Mouse (Mus musculus) hindbrain, embryonic 13.5 days (tissue): ENCODE measurements around the gene Pdzd2. TPM values are rescaled to one million over a fixed set of nuclear protein-coding genes. Genes with fewer than 3 reads are reported as not detected.

Experiments used
- ATAC-seq: fragments of 200-750 bp; cut with Nextera tagmentation; 2 replicates; pipeline ENCODE4 v1.8.0; 2017; ENCODE audit warnings: moderate TSS enrichment; ENCODE audit not compliant: low FRiP score
- H3K27ac ChIP-seq: fragments of 300-500 bp; sonication (generic); 2 replicates; pipeline ENCODE4 v1.5.1; 2015; ENCODE audit warnings: inconsistent platforms, mild to moderate bottlenecking, moderate library complexity
- H3K27me3 ChIP-seq: fragments of 300-500 bp; sonication (generic); 2 replicates; pipeline ENCODE4 v1.6.1; 2015; ENCODE audit warnings: mild to moderate bottlenecking, inconsistent platforms
- H3K36me3 ChIP-seq: fragments of 300-500 bp; sonication (generic); 2 replicates; pipeline ENCODE4 v1.6.1; 2015; ENCODE audit warnings: mild to moderate bottlenecking, inconsistent platforms
- H3K4me1 ChIP-seq: fragments of 300-500 bp; sonication (generic); replicated peaks from 2 replicates; pipeline ENCODE4 v1.6.1; 2015; ENCODE audit warnings: inconsistent platforms
- H3K4me2 ChIP-seq: fragments of 300-500 bp; sonication (generic); 2 replicates; pipeline ENCODE4 v1.6.1; 2015; ENCODE audit warnings: inconsistent platforms, mild to moderate bottlenecking, moderate library complexity
- H3K4me3 ChIP-seq: fragments of 300-500 bp; sonication (generic); 2 replicates; pipeline ENCODE4 v1.5.1; 2015; ENCODE audit warnings: mild to moderate bottlenecking, inconsistent platforms
- H3K9ac ChIP-seq: fragments of 300-500 bp; sonication (generic); 2 replicates; pipeline ENCODE4 v1.6.1; 2015; ENCODE audit warnings: mild to moderate bottlenecking, inconsistent platforms
- H3K9me3 ChIP-seq: fragments of 300-500 bp; sonication (generic); 2 replicates; pipeline ENCODE4 v1.6.1; 2016; ENCODE audit warnings: inconsistent platforms
- WGBS: fragments of 180-500 bp; shearing (Covaris S2); methylation state at CpG from one replicate; pipeline ENCODE4 v1.1.7; 2015; 5-methylcytosine and 5-hydroxymethylcytosine counted together
- polyA plus RNA-seq: library from polyadenylated mRNA; unstranded; fragments of >200 nt; fragmentation: Nextera tagmentation; extraction: Ambion mirVana; gene quantifications from 2 replicates; pipeline ENCODE4 v1.2.1, GENCODE M21; 2015

Pdzd2 gene
- polyA plus RNA-seq, 1 experiment from 2014 or later: 12.3 TPM

DNA sequence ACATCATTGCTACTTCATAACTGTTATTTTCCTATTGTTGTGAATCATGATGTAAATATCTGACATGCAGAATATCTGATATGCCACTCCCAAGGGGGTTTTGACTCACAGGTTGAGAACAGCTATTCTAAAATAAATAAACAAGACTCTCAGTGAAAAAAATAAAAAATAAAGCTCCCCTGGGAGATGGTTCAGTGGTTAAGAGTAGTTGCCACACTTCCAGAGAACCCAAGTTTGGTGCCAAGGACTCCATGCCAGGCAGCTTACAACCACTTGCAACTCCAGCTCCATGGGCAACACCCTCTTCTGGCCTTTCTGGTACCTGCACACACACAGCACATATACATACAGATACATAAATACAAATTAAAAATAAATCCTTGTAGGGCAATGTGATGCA lies 157.3 kb downstream of the Pdzd2 start:
- no peak overlapping the region for H3K4me2 ChIP-seq
- H3K9me3 ChIP-seq: no peaks in the 10 kb centered on the region
- H3K9ac ChIP-seq: no peak overlapping the region
- peaks cover 6% of the 10 kb centered on the region for H3K4me1 ChIP-seq
- H3K4me3 ChIP-seq: no peak overlapping the region
- no peak overlapping the region for H3K27ac ChIP-seq
- 0 out of 2 replicates have a peak, but pooled peaks cover 4% of the 10 kb centered on the region for H3K27me3 ChIP-seq
- ATAC-seq: no peak
- H3K36me3 ChIP-seq: no peaks in the 10 kb centered on the region

DNA sequence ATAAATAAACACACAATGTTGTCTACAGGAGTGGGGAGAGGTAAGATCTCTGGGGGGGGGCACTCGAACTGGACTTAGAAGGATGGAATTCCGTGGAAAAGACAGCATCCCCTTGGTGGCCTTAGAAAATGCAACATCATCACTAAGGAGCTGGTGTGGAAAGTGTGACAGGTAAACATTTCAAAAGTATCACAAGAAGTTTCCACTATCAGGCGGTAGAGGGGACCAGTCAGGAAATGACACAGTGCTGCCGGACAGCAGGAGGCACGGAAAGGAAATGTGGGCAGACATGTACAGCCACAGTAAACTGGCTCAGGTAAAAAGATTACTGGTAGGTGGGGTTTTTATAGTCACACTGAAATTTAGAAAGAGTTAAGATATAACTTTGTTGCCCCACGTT lies 160.5 kb downstream of the Pdzd2 start:
- no peaks in the 10 kb centered on the region for H3K9me3 ChIP-seq
- no peak overlapping the region for H3K27ac ChIP-seq
- no peak overlapping the region for H3K9ac ChIP-seq
- 90% methylated on average over 6 of the region's 6 CpGs for WGBS
- no peak overlapping the region for H3K4me2 ChIP-seq
- H3K4me1 ChIP-seq: peaks cover 15% of the 10 kb centered on the region
- H3K27me3 ChIP-seq: no peaks in the 10 kb centered on the region
- no peak overlapping the region for H3K4me3 ChIP-seq
- ATAC-seq: no peak
- no peaks in the 10 kb centered on the region for H3K36me3 ChIP-seq

DNA sequence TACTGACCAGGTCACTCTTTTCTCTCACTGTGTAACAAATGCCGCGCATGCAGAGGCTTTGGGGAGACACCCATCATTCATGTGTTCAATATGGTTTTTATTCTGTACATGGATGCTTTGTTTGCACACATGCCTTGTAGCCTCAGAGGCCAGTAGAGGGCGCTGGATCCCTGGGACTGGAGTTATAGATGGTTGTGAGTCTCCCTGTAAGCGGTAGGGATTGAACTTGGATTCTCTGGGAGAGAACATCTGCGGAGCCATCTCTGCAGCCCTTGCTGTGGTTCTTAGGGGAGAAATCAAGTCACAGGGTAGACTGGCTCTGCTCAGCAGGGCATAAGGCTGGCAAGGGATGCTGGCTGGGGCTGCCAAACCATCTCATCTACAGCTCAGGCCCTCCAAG lies 161.4 kb downstream of the Pdzd2 start:
- WGBS: 43% methylated on average over 5 of the region's 5 CpGs
- no peaks in the 10 kb centered on the region for H3K27me3 ChIP-seq
- no peaks in the 10 kb centered on the region for H3K36me3 ChIP-seq
- H3K4me3 ChIP-seq: no peak overlapping the region
- no peak overlapping the region for H3K4me2 ChIP-seq
- H3K4me1 ChIP-seq: peaks cover 15% of the 10 kb centered on the region
- H3K27ac ChIP-seq: no peak overlapping the region
- no peaks in the 10 kb centered on the region for H3K9me3 ChIP-seq
- H3K9ac ChIP-seq: no peak overlapping the region
- 0 out of 2 replicates have a peak, but pooled peaks have one; percentile 12 for ATAC-seq

DNA sequence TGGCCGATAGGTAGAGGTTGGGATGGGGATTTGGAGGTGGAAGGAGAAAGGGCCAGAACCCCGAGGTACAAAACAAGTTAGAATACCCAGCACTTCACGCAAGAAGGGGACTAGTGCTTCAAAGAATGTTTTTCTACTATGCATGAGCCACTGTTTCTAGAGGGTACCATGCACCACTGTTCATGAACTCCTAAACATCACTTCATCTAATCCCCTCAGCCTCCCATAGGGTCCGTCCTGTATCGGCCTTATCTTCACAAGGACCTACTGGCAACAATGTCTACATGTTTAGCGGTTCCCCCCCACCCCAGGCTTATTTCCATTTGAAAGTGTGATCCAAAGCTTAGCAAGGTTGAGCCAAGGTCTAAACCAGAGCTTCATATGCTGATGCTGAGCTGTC lies 162.0 kb downstream of the Pdzd2 start:
- H3K9me3 ChIP-seq: no peaks in the 10 kb centered on the region
- no peaks in the 10 kb centered on the region for H3K27me3 ChIP-seq
- H3K4me3 ChIP-seq: no peak overlapping the region
- peak; percentile 53 for ATAC-seq
- H3K9ac ChIP-seq: no peak overlapping the region
- H3K36me3 ChIP-seq: no peaks in the 10 kb centered on the region
- 62% methylated on average over 6 of the region's 6 CpGs for WGBS
- 0 out of 2 replicates have a peak overlapping the region, but pooled peaks have one; percentile 40 for H3K4me2 ChIP-seq
- H3K4me1 ChIP-seq: peaks cover 15% of the 10 kb centered on the region
- H3K27ac ChIP-seq: no peak overlapping the region

DNA sequence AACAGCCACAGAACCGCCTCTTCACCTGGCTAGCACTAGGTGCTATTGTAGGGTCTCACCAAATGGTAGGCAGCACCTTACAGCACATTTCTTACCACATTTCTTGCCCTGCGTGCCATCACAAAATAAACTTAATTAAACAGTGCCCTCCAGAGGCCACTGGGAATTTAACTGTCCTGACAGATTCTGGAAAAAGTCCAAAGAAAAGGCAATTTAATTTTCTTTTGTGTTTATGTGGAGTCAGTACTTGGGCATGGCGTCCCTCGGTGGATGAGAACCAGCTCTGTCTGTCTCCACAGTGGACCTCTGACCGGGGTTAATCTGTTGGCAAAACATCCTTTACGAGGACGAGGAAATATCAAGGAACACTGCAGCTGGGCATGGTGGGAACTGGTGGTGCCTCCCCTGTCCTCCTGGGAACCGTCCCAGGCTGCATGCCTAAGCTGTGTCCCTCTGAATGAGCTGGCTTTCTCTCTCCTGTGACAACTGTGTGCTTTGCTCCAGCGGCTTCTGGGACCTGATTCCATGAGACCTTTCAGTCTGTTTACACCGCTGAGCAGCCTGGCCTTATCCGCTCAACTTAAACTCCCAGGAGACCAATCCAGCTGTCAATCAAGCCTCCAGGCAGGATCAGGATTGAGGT lies 162.5 kb downstream of the Pdzd2 start:
- H3K27me3 ChIP-seq: no peaks in the 10 kb centered on the region
- no peaks in the 10 kb centered on the region for H3K9me3 ChIP-seq
- WGBS: 19% methylated on average over 11 of the region's 11 CpGs
- H3K27ac ChIP-seq: no peak overlapping the region; the same call in 1 of the 2 replicates
- H3K4me1 ChIP-seq: peaks cover 15% of the 10 kb centered on the region
- H3K36me3 ChIP-seq: no peaks in the 10 kb centered on the region
- H3K4me2 ChIP-seq: peak overlapping the region; percentile 40
- no peak overlapping the region for H3K4me3 ChIP-seq
- H3K9ac ChIP-seq: 0 out of 2 replicates have a peak overlapping the region, but pooled peaks have one; percentile 51
- ATAC-seq: peak; percentile 78

DNA sequence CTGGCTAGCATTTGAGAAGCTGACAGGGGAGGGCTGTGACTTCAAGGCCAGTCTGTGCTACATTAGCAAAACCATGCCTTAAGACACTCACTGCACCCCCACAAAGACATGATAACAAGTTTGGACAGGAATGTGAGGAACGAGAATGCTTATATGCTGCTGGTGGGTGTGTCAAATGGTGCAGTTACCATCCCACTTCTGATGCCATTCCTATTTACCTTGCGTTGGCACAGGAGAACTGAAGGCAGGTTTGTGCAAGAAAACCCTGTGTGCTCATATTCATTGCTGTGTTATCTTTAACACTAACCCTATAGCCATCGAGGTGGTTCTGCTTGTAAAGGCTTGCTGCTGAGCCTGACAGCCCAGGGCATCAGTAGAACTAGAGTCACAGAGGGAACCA lies 166.1 kb downstream of the Pdzd2 start:
- Histone ChIP-seq H3K27me3 (no peaks in the 10 kb centered on the region), H3K4me2 (no peak overlapping the region), H3K4me1 (peaks cover 15% of the 10 kb centered on the region), H3K27ac (no peak overlapping the region), H3K4me3 (no peak overlapping the region), H3K9ac (no peak overlapping the region), H3K9me3 (no peaks in the 10 kb centered on the region), H3K36me3 (no peaks in the 10 kb centered on the region)
- no peak for ATAC-seq
- 95% methylated on average over 3 of the region's 3 CpGs for WGBS

DNA sequence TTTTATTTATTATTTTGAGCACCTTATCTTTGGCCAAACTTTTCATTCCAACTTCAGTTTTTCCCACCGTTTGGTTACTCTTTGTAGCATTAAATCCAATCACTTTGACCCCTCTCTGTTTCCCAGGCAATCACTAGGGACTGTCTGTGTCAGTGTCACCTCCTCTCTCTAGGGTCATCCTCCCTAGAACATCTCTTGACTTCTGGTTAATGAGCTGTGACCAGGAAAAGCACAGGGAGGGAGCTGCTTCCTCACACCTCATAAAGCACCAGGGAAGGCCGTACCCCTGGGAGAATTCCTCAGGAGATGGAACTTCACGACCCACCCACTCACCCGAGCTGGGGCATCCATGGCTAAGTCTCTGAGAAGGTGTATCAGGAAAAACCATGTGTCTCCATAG lies 168.6 kb downstream of the Pdzd2 start:
- Histone ChIP-seq H3K27me3 (no peaks in the 10 kb centered on the region), H3K4me1 (no peaks in the 10 kb centered on the region), H3K9ac (no peak overlapping the region), H3K36me3 (no peaks in the 10 kb centered on the region), H3K4me2 (no peak overlapping the region), H3K4me3 (no peak overlapping the region), H3K9me3 (no peaks in the 10 kb centered on the region), H3K27ac (no peak overlapping the region)
- no peak for ATAC-seq
- 57% methylated on average over 4 of the region's 4 CpGs for WGBS

DNA sequence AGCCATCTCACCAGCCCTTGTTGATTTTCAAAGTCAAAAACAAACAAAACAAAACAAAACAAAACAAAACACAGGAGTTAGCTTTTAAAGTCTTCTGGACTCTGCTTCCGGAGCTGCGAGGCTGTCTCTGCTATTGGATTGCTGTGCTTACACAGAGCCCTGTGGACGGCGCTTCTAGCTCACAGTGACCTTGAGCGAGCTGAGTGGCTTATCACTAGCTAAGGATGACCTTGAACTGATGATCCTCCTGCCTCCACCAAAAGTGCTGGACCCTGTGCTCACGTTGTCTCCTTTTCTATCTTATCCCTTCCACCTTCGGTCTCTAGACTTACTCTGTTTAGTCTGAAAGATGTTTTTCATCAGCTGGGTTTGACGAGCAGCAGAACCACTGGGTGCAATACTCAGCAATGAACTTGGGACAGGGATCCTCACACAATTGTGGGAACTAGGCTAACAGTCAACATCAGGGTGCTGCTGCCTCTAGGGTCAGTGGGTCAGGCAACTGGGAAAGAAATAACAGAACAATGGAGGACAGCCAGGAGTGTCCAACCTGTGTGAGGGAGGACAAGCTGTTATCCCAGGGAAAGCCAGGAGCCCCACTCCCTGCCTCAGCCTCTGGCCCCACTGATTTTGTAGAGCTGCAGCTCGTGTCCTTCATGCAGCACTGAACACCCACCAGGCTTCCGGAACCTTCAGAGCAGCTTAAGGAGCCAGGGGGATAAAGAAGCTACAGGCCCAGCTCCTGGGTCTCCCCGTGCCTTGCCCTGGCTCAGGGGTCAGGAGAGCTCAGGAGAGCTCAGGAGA lies 172.9 kb downstream of the Pdzd2 start:
- Histone ChIP-seq H3K27ac (no peak overlapping the region), H3K36me3 (no peaks in the 10 kb centered on the region), H3K9ac (no peak overlapping the region), H3K4me3 (no peak overlapping the region), H3K9me3 (no peaks in the 10 kb centered on the region), H3K4me1 (no peaks in the 10 kb centered on the region), H3K27me3 (no peaks in the 10 kb centered on the region), H3K4me2 (no peak overlapping the region)
- WGBS: 89% methylated on average over 11 of the region's 11 CpGs
- ATAC-seq: no peak

DNA sequence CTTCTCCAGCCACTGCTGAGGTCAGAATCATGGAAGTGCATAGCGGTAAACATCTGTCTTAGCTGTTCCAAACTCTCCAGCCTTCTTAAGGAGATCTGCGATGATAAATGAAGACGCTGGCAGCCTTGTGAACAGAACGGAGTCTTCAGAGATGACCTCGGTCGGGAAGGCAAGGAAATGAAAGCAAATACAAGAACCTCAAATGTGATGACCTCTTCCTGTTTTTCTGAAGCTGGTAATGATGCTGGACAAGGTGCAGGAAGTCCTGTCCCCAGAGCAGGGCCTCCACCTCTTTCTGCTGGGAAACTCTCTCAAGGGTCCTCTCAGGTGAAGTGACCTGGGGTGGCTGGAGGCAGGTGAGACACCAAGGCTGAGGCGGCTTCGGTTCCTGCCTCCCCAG lies 174.4 kb downstream of the Pdzd2 start:
- no peak overlapping the region for H3K4me3 ChIP-seq
- ATAC-seq: no peak
- 85% methylated on average over 8 of the region's 8 CpGs for WGBS
- no peaks in the 10 kb centered on the region for H3K27me3 ChIP-seq
- no peak overlapping the region for H3K4me2 ChIP-seq
- 0 out of 2 replicates have a peak, but pooled peaks cover 2% of the 10 kb centered on the region for H3K4me1 ChIP-seq
- H3K36me3 ChIP-seq: no peaks in the 10 kb centered on the region
- H3K9me3 ChIP-seq: no peaks in the 10 kb centered on the region
- no peak overlapping the region for H3K27ac ChIP-seq
- H3K9ac ChIP-seq: no peak overlapping the region

DNA sequence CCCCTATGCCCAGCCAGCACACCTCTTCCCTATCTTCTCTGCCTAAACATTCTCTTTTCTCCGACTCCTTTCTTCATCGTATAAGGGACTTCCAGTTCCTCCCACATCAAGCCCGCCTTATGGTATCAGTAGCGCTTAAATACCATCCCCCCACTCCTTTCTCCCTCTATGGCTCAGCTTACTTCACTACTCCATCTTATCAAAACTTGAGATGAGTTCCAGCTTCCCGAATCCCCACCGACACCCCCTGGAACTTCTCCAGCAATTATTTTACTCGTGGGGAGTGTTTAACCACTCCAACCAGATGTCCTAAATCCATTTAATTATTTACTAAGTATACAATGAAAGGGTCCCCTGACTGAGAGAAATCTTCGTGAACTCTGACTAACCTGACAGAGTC lies 179.2 kb downstream of the Pdzd2 start:
- Histone ChIP-seq H3K4me3 (no peak overlapping the region), H3K36me3 (no peaks in the 10 kb centered on the region), H3K4me1 (0 out of 2 replicates have a peak, but pooled peaks cover 2% of the 10 kb centered on the region), H3K27ac (no peak overlapping the region), H3K9ac (no peak overlapping the region), H3K27me3 (no peaks in the 10 kb centered on the region), H3K4me2 (no peak overlapping the region), H3K9me3 (no peaks in the 10 kb centered on the region)
- WGBS: 63% methylated on average over 8 of the region's 8 CpGs
- ATAC-seq: no peak

DNA sequence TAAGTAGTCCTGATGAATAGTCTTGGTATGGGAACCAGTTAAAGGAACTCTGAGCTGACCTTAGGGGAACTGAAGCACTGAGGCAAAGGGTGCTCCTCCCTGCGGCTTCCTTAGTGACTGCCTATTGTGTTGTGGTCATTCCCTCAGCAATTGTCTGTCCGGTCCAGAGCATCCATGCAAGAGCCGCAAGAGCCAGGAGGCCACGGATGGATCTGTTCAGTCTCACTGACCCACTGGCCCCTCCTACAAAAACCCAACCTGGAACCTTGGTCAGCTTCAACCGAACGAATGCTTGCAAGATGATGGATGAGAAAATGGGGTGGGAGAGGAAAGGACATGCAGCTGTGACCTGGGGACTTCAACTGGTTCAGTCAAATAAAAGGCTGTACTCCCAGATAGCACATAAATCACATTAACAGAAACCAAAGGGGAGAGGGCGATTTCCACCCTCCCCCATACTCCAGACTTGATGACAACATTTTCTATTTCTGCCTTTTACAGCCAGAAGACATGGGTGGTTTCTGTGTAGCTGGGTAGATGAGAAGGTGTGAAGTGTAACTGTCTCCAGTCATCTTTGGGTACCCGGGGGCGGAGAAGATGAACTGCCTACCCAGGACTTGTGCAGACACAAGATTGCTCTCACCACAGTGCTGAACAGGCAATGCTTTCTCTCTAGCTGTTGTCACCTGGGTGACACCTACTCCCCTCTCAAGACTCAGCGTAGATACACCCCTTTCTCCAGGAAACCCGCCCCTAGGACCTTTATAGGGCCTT lies 181.9 kb downstream of the Pdzd2 start:
- H3K36me3 ChIP-seq: no peaks in the 10 kb centered on the region
- H3K9me3 ChIP-seq: no peaks in the 10 kb centered on the region
- H3K9ac ChIP-seq: no peak overlapping the region
- no peak for ATAC-seq
- H3K4me2 ChIP-seq: no peak overlapping the region
- no peak overlapping the region for H3K4me3 ChIP-seq
- H3K27me3 ChIP-seq: no peaks in the 10 kb centered on the region
- WGBS: 75% methylated on average over 11 of the region's 11 CpGs
- H3K4me1 ChIP-seq: 0 out of 2 replicates have a peak, but pooled peaks cover 2% of the 10 kb centered on the region
- H3K27ac ChIP-seq: no peak overlapping the region

DNA sequence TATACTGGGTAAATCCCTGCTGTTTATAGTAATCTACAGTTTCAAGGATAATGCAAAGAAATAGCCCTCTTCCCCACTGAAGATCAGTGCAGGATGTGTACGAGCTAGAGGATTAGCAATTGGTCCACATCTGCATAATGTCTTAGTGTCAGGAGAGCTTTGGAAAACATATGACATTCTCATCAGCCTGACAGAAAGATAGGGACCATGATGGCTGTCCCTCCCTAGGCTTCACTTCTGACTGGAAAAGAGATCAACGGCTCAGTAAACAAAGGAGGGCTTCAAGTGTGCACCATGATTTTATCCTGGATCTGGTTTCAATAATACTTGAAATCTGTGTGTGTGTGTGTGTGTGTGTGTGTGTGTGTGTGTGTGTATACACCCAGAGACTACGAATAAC lies 186.5 kb downstream of the Pdzd2 start:
- H3K4me3 ChIP-seq: no peak overlapping the region
- H3K9ac ChIP-seq: no peak overlapping the region
- H3K4me1 ChIP-seq: peaks cover 20% of the 10 kb centered on the region
- no peaks in the 10 kb centered on the region for H3K9me3 ChIP-seq
- H3K27ac ChIP-seq: no peak overlapping the region
- no peak overlapping the region for H3K4me2 ChIP-seq
- H3K36me3 ChIP-seq: no peaks in the 10 kb centered on the region
- 73% methylated on average over 3 of the region's 3 CpGs for WGBS
- no peak for ATAC-seq
- peaks cover 3% of the 10 kb centered on the region; the same call in 1 of the 2 replicates for H3K27me3 ChIP-seq
